In genomic region chr8:85461377-85461776, GRCm38 (mm10) we compare ENCODE assay signal across 11 mouse cellular contexts. TPM values are rescaled to one million over a fixed set of nuclear protein-coding genes. Genes with fewer than 3 reads are reported as not detected.
DNase-seq lines count a peak whose midpoint lies in the region; ATAC-seq and TF ChIP-seq lines count a peak whose summit lies in the region.
"Had no signal": no experiment of that assay in that cellular context is flagged by ENCODE, and none has a peak within 500 bp of the region (broad histone marks: within the 10 kb centered on the region; RNA-seq: fewer than 3 reads in every experiment).

No protein-coding gene starts in this region.

- intact Hi-C loops in left cerebral cortex, adult 2 months (cut with DNase I): no loop called here

- peak; percentile 48 for TF ChIP-seq CTCF in left cerebral cortex, adult 2 months (IDR thresholded peaks at IDR 0.05)

- H3K9me3 ChIP-seq in hindbrain, embryonic 13.5 days: no peaks in the 10 kb centered on the region
- H3K9me3 ChIP-seq: megakaryocyte, embryonic 14.5 days had no signal

- H3K4me2 ChIP-seq in hindbrain, embryonic 13.5 days: no peak overlapping the region

- H3K27me3 ChIP-seq in hindbrain, embryonic 13.5 days: no peaks in the 10 kb centered on the region
- H3K27me3 ChIP-seq: megakaryocyte, embryonic 14.5 days had no signal

- H3K4me3 ChIP-seq in left cerebral cortex, adult 2 months: no peak overlapping the region
- H3K4me3 ChIP-seq in hindbrain, embryonic 13.5 days: no peak overlapping the region
- H3K4me3 ChIP-seq: erythroblast, embryonic 14.5 days; megakaryocyte, embryonic 14.5 days had no signal

- DNase-seq in adrenal gland, postnatal 14 days: peak; percentile 20
- no peak for DNase-seq in adrenal gland, postnatal 25 days
- no peak for DNase-seq in left cerebral cortex, adult 2 months (ENCODE audit: extremely low spot score in 1 of 2, low spot score in 2 of 2)
- no peak for DNase-seq in left cerebral cortex, adult 11 months (ENCODE audit: low spot score)
- peak; percentile 23 for DNase-seq in naive thymus-derived CD4-positive, alpha-beta T cell, adult 2 months (ENCODE audit: low read depth)
- no peak for DNase-seq in layer of hippocampus, postnatal 14 days (ENCODE audit: low spot score in 2 of 2)
- DNase-seq: right cerebral cortex, postnatal 25 days had no signal

- 84% methylated on average over 3 of the region's 3 CpGs for WGBS in hindbrain, embryonic 13.5 days

- H3K4me1 ChIP-seq in hindbrain, embryonic 13.5 days (replicated peaks): no peaks in the 10 kb centered on the region

- H3K36me3 ChIP-seq in hindbrain, embryonic 13.5 days: no peaks in the 10 kb centered on the region

- no peak overlapping the region for H3K27ac ChIP-seq in left cerebral cortex, adult 2 months
- no peak overlapping the region for H3K27ac ChIP-seq in hindbrain, embryonic 13.5 days

- H3K9ac ChIP-seq in hindbrain, embryonic 13.5 days: no peak overlapping the region

- ATAC-seq in common myeloid progenitor, adult 5-6 weeks (replicated peaks; ENCODE audit: low read depth, poor library complexity, severe bottlenecking): peak; percentile 73
- ATAC-seq in hindbrain, embryonic 13.5 days (ENCODE audit: low FRiP score): no peak

RNA-seq across cellular contexts. Expression of gene 4921524J17Rik, which starts 28.7 kb away (rescaled TPM):
- total RNA-seq in adrenal gland, postnatal 14 days (2021): 35.9 and 38.1 TPM in 2 replicates
- total RNA-seq in adrenal gland, postnatal 25 days (2021): 29.9 and 58.2 TPM in 2 replicates
- 10 to 100 TPM in 1 of 2 experiments, 1 to 10 TPM in 1; 9.0 to 13.2 TPM for total RNA-seq in left cerebral cortex, adult 2 months (2021)
- total RNA-seq in common myeloid progenitor, adult 5-6 weeks (2017): 79.4 and 79.9 TPM in 2 replicates
- total RNA-seq in layer of hippocampus, postnatal 14 days (2021): 10 to 100 TPM; 17.9 to 25.8 TPM
- polyA plus RNA-seq in hindbrain, embryonic 13.5 days (2015; fragmentation: Nextera tagmentation; extraction: Ambion mirVana): 42.5 and 46.7 TPM in 2 replicates

RNA-seq across cellular contexts. Expression of gene Gpt2, which starts 31.0 kb away (rescaled TPM):
- 91.9 and 135 TPM in 2 replicates for total RNA-seq in adrenal gland, postnatal 14 days (2021)
- 233 and 253 TPM in 2 replicates for total RNA-seq in adrenal gland, postnatal 25 days (2021)
- 10 to 100 TPM; 62.7 to 70.0 TPM for total RNA-seq in left cerebral cortex, adult 2 months (2021)
- total RNA-seq in common myeloid progenitor, adult 5-6 weeks (2017): 1.1 and 3.7 TPM in 2 replicates
- total RNA-seq in layer of hippocampus, postnatal 14 days (2021): 10 to 100 TPM; 80.5 to 82.4 TPM
- 39.9 and 47.7 TPM in 2 replicates for polyA plus RNA-seq in hindbrain, embryonic 13.5 days (2015; fragmentation: Nextera tagmentation; extraction: Ambion mirVana)
- polyA plus RNA-seq: erythroblast, embryonic 14.5 days had no signal

Comparison
In these comparisons a context has a peak if more than half of its experiments do, and no peak if none do; other contexts are left out.
1. DNase-seq: peak in adrenal gland, postnatal 14 days (single experiment) and naive thymus-derived CD4-positive, alpha-beta T cell, adult 2 months (single experiment); none in adrenal gland, postnatal 25 days (single experiment), left cerebral cortex, adult 2 months (0 of 2), left cerebral cortex, adult 11 months (single experiment) and layer of hippocampus, postnatal 14 days (0 of 2).
2. RNA of gene Gpt2, which starts 31.0 kb away (total RNA-seq): 233 to 253 TPM in adrenal gland, postnatal 25 days, 91.9 to 135 TPM in adrenal gland, postnatal 14 days, 80.5 to 82.4 TPM in layer of hippocampus, postnatal 14 days and 62.7 to 70.0 TPM in left cerebral cortex, adult 2 months; 1.1 to 3.7 TPM in common myeloid progenitor, adult 5-6 weeks; every median in the first group is over 10 times any median in the second.